Mouse (Mus musculus): Measurements from ENCODE around the gene Mef2b.
"Not testable (repeated sequence)": the region's sequence is repeated elsewhere in the genome, so short reads cannot be mapped to it uniquely, and the experiment has no call there.

Mef2b gene

DNA sequence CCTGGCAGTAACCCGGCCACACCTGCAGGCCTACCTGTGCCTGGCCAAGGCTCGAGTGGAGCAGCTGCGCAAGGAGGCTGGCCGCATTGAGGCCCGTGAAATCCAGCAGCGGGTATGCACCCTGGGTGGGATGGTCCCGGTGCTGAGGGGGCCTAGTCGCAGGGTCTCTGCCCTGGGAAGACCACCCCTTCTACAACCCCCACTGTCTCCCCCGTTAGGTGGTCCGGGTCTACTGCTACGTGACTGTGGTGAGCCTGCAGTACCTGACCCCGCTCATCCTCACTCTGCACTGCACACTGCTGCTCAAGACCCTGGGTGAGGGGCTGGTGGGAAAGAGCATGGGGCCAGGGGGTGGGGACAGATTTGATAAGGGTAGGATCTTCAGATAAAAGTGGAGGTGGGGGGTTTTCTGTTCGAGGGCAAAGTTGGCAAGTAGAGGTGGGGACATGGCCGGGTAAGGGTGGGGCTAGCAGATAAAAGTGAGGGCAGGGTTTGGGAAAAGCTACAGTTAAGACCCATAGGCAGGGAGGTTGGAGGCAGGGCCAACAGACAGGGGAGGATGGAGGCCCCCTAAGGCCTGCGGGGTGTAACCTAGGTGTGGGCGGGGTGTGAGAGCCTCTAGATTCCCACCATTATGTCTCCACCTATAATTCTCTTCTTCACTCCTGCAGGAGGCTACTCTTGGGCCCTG is 41.8 kb downstream of the Mef2b start:
- DNase-seq: no peak

DNA sequence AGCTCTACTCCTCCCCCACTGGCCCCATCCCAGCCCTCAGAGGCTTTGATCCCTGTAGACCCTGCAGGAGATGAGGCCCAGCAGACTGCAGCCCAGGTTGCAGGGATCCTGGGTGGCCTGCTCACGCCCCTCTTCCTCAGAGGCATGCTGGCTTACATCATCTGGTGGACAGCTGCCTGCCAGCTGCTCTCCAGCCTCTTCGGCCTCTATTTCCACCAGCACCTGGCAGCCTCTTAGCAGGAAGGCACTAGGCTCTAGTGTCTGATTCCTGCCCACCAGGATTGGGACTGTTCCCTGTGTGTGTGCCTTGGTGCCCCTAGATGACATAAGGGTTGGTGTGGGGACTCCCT is 42.4 kb downstream of the Mef2b start:
- DNase-seq: no peak

DNA sequence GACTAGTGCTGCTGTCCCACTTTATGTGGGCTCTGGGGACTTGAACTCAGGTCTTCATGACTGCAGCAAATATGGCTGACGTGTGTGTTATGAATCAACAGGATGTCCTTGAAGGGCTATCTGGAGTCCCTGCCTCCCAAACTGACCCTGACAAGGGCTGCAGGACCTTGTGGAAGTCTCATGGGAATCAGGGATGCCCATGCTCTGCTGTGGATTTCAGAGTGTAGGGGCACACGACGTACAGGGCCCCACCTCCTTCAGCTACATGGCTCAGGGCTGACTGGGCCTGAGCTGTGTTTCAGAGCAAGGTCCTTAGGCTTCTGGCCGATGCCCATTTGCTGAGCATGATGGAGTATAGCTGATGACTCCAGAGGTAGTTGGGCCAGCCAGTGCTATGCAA is 43.7 kb downstream of the Mef2b start:
- DNase-seq: no peak

DNA sequence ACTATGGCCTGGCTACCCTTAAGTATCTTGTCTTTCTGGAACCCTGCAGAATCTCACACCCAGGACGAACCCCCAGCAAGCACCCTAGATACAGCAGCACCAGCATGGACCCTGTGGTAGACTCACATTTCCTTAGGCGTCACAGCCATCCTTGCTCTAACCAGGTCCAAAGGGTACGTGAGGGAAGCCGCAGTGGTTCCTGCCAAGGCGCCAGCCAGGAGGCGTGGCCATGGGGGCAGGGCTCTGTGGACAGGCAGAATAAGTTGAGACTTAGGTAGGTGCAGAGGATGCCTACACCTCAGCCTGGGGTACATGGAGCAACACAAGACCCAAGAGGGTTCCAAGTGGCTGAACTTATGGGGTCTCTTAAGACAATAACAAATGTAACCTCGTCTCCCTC is 49.2 kb downstream of the Mef2b start:
- peak; percentile 91 to 94 for DNase-seq

DNA sequence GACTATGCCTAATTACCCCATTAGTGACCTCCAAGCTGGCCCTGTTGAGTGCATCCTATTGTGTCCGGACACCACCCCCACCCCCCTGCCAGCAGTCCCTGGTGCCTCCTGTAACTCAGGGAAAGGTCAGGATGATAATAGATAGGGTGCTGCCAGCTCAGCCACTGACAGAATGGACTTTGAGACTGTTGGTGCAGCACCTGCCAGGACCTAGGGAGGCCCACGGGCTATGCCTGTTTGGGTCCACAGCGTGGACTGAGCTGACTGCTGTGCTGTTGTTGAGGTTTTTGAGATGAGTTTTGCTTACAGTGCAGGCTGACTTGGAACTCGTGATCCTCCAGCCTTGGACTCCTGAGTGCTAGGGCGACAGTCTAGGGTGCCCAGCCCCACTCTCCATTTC is 53.7 kb downstream of the Mef2b start:
- peak; percentile 81 to 90 for DNase-seq

DNA sequence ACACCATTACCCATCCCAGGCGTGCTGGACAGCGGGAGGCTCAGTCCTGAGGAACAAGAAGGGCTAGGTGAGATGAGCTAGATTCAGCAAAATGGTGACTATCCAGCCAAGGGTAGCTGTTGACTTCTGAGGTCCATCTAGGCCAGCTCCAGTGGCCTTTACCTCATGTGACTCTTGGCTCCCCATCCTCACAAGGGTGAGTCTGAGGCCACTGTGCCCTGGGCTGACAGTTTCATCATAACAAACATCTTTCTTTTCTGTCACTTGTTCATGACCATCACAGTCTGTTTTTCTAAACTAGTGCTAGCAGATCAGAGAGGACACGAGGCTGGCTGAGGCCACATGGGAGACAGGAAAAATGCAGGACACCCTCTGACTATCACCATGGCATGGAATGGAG is 54.7 kb downstream of the Mef2b start:
- DNase-seq: no peak

DNA sequence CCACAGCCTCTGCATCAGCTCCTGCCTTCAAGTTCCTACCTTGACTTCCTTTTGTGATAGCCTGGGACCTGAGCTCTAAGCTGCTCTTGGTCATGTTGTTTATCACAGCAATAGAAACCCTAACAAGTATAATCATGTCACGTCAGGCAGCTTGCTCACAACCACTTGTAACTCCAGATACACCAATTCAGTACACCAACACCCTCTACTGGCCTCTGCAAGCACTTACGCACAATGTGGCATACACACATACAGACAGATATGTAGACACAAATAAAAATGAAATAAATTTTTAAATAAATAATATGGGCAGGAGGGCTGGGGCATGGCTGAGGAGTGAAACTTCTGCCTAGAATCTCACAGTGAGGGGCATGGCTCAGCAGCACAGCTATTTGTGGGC is 56.3 kb downstream of the Mef2b start:
- no peak for DNase-seq

DNA sequence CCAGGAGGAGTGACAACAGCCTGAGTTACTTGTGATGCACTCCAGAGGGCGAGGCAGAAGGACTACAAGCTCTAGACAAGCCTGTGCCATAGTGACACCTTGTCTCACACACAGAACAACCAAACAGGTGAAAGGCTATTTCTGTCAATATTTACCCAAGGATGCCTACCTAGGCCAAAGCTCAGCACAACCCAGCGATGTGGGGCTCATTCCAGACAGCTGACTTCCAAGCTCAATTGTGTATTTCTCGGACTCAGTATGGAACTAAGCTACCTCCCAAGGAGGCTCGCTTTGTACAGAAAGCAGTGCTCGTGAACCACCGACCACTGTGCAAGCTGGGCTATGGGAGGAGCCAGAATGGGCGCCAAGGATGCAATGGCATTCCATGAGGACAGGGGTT is 58.1 kb downstream of the Mef2b start:
- peak; percentile 61 to 80 for DNase-seq

DNA sequence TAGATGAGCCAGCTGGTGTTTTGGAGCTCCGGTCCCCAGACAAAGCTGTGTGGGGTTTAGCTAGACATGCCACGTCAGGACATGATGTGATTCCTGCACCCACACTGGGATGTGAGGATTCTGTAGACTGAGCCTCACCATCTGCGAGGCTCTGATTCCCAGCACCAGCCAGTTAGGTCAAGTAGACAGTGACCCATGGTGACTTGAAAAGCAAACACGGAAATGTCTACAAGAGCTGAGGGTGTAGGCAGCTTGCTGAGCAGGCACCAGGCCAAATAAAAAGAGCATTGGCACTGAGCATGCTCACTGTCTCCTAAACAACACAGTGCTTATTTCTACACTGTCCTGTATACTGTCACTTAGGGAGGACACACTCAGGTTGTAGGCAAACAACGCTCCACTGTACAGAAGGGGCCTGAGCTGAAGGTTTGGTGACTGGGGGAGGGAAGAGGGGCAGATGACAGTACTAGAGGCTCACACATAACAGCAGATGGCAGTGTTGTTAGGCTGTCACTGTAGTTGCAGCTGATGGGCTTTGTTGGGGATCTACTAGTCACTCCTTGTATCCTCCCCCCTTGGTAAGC is 60.7 kb downstream of the Mef2b start:
- peak in 1 of 2 experiments; percentile 49 for DNase-seq

DNA sequence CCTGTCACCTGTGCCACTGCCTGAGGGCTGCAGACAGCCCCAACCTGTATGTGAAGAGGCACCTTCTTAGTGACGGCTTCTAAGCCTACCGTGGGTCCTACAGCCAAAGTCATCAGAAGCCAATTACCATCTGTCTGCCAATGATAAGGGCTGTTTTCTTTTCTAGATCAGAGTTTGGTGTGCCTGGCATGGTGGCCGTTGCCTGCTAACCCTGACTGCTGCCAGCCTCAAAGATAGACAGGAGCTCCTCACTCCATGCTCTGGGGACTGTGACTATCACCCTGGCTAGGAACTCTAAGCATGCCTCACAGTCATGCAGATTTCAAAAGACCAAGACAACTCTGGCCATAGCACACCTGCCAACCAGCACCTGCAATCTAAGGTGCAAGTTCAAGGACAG is 61.9 kb downstream of the Mef2b start:
- DNase-seq: no peak

DNA sequence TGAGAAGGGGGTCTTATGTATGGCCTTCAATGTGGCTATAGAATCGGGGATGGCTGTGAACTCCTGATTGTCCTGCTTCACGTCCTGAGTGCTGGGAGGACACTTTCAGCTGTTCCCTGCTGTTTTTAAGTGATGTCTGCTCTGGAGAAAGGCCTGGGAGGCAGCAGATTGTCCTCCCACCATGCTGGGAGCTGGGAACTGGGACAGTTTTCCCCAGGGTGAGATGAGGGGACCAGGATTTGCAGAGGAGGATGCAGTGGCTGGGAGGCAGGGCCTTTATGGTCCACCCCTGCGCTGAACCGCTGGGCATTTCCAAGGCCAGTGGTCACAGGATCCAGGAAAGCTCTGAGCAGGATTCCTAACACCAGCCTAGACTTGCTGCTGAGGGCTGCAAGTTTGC is 63.6 kb downstream of the Mef2b start:
- DNase-seq: no peak

DNA sequence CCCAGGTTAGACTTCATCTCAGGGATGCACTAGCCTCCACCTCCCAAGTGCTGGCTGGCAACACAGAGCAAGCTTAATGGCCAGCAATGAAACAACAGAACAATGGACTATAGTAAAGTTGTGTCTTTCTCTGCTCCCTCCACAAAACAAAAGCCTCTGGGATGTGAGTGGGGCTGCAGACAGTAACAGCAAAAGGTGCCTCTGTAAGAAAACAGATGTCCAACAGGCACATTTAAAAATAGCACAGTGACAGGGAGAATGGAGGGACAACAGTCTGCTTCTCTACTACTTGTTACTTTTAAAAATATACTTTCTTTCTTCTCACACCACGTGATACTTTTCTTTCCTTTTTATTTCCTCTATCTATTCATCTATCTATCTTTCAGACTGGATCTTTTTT is 65.2 kb downstream of the Mef2b start:
- no peak for DNase-seq

DNA sequence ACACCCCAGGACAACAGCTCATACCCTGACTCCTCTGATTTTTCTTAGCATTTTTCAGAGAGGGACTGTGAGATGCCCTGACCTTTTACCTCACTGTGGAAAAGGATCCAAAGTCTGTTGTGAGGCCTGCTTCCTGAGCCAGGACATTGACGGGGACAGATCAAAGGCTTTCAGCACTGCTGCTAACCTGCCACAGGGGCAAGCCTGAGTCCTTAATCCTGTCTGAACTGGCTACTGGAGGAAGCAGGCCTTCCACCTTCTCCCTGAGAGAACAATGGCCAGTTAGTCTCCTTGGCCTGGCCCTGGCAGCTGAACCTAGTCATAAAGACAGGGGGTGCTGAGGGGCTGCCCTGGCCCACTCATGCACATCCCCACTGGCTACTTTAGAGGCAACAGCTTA is 68.6 kb downstream of the Mef2b start:
- peak; percentile 65 to 78 for DNase-seq

DNA sequence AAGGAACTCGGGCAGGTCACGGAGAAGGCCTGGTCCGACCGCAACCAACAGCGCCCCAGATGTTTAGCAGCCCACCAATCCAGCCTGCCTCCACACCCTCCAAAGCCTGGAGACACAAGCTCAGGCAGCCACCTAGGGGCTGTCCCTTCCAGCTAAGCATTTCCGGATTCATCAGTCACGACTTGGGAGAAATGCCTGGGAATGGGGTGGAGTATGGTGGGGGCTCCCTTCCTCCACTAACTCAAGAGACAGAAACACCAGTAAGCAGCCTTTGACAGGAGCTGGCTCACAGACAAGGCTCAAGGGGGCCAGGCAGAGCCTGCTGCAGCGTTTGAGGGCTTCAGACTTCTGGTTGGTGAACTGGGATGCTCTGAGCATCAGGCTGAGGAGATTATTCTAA is 71.0 kb downstream of the Mef2b start:
- DNase-seq: no peak

DNA sequence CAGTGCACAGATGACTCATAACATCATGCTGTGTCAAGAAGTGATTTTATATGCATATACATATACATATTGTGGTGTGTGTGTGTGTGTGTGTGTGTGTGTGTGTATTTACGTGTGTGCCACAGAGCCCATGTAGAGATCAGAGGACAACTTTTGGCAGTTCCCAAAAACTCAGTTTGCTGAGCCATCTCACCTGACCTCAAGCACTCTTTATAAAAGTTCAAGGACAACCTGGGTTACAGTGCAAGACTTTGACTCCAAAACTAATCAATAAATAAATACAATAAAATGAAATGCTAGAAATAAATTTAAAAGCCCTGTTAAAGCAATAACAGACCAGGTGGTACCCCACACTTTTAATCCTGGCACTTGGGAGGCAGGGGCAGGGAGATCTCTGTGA is 71.8 kb downstream of the Mef2b start:
- no peak for DNase-seq

DNA sequence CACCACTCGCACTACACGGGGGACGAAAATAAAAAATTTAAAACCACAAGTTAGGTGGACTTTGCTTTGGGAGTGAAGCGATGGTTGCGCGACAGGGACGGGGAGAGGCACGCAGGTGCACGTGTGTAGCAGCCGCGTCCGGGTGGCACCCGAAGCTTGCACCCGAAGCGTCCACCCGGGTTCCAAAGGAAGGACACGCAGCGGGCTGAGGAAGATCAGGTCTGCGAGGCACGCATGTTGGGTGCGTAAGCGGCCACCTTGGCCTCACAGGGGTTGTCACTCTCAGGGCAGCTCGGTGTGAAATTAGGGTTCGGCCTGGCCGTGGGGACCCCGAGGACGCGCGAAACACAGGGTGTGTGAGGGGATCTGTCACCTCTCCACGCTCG is 72.2 kb downstream of the Mef2b start:
- no peak for DNase-seq

DNA sequence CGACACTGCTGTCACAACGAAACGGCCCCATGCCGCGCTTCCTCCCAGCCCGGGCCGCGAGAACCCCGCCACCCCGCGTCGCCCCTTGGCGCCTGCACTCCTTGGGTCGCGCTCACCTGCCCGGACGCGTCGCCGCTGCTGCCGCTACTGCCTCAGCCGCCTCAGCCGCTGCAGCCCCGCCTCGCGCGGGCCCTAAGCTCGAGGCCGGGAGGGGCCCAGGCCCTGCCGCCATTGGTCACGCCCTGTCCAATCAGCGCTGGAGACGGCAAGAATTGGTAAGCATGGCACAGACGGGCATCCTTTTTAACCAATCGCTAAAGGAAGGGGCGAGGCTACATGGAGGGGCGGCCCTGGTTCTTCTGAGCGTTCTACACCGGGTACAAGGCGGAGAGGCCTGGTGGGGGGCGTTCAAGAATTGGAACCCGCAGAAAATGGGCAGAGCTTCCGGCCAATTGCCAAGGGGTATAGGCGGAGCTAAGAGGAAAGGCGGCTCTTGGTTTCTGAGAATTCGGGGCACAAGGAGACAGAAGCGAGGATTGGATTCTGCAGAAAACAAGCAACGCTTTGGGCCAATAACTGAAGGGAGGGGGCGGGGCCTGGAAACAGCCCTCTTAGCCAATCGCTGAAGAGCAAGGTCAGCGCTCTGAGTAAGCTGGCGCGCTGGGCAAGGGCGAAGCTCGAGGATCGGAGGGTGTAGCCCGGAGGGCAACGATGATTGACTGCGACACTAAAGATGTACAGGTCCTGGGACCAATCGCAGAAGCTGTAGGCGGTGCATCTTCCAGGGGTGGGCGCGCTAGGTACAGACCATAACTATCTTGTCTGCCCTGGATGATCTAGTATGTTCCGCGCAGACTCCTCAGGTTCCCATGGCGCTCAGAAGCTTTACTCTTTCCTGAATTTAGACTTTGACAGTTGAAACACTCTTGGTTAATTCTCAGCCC is 72.9 kb downstream of the Mef2b start, which contains the start of gene Slc25a42:
TSS of gene Slc25a42 (minus strand) at position 194 of the 944 bp plus-strand sequence.
- DNase-seq: peak; percentile 100

DNA sequence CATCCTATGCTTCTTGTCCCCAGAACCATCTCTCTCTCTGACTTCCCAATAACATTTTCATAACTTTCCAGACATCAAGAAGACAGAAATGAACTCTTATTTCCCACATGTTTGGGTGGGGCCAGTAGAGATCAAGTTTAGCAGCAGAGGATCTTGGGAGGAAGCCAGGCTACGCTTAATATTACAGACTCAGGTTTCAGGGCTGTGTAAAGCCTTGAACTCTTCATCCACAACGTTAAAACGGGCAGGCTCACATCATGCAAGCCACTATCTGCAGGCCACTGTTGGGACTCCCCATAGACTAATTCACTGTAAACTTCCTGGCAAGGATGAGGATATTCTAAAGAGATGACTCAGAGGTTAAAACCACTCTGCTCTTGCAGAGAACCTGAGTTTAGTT is 74.9 kb downstream of the Mef2b start:
- no peak for DNase-seq

DNA sequence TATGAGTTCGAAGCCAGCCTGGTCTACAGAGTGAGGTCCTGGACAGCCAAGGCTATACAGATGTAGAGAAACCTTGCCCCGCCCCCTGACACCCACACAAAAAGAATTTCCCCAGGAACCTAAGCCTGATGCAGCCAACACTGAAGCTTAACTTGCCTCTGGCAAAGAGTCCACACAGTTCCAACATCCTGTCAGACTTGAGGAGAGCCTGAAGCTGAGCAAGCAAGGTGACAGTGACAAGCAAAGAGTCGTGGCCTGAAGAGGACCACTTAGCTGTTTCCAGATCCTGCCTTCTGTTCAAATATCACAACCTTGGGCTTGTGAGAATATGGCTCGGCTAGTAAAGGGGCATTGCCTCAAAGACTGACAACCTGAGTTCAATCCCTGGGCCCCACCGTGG is 75.6 kb downstream of the Mef2b start:
- DNase-seq: no peak

DNA sequence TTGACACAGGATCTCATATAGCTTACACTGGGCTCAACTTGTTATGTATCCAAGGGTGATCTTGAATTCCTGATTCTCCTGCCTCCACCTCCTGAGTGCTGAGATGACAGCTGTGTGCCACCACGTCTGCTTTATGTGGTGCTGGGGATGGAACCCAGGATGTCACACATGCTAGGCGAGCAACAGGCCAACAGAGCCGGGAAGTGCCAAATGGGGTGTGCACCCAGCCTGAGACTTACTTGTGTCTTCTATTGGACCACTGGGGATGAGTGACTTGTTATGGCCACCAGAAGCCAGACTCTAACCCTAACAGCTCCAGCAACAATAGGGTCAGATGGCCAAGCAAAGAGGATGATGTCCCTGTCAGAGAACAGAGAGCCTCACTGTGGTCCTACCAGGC is 76.7 kb downstream of the Mef2b start:
- not testable (repeated sequence) for DNase-seq

DNA sequence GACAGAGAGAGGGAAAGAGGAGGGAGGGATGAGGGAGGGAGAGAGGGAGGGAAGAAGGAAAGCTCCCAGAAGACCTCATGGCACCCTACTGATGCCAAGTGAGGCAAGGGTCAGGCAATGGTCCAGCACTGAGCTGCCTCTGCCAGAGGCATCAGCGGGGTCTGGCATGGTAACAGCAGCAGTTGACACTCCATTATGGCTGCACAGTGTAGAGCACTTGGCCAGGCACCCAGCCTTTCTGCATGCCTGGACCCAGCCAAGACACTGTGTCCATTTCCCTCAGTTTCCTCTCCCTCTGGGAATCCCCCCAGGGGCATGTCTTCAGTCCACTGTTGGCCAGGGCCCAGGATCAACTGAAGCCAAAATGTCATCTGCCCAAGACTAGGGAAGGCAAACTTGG is 77.1 kb downstream of the Mef2b start:
- peak; percentile 93 for DNase-seq

Data from kidney, adult 8-10 months (tissue).